Comparison of ENCODE assay signal across 10 mouse cellular contexts in the genomic region with DNA sequence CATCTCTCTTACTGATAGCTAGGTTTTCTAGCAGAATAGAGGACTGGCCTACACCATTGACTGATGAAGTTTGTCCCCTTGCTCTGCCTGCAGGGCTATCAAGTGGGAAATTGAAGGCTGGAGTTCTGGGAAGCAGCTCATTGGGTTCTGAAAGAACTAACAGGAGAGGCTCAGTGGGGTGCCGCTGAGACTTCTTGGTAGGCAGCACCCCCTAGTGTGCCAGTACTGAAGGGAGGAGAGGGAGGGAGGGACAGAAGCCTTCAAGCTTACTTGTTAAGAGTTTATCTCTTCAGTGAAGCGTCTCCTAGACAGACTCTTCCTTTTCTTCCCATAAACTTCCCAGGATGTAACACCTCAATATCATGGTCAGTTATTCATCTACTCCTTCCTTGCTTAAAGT. TPM values are rescaled to one million over a fixed set of nuclear protein-coding genes. Genes with fewer than 3 reads are reported as not detected.
DNase-seq lines count a peak whose midpoint lies in the region; ATAC-seq and TF ChIP-seq lines count a peak whose summit lies in the region.
"Had no signal": no experiment of that assay in that cellular context is flagged by ENCODE, and none has a peak within 500 bp of the region (broad histone marks: within the 10 kb centered on the region; RNA-seq: fewer than 3 reads in every experiment).

No protein-coding gene starts in this region.

- in situ Hi-C loops in CH12.LX (cut with MboI; ENCODE audit: low pct_ligation_motif_present, low pct_unique_long_range_greater_than_20kb, low sequenced_read_pairs): no loop called here

- H3K36me3 ChIP-seq in intestine, embryonic 15.5 days: no peaks in the 10 kb centered on the region
- no peaks in the 10 kb centered on the region for H3K36me3 ChIP-seq in intestine, embryonic 16.5 days (ENCODE audit: control insufficient read depth, insufficient read depth, low read length)
- no peaks in the 10 kb centered on the region for H3K36me3 ChIP-seq in CH12.LX (replicated peaks in 1 of 2; ENCODE audit: control insufficient read depth in 1 of 2, insufficient read depth in 1 of 2, low read length in 1 of 2)
- no peaks in the 10 kb centered on the region for H3K36me3 ChIP-seq in midbrain, embryonic 15.5 days (replicated peaks)
- H3K36me3 ChIP-seq: embryonic facial prominence, embryonic 15.5 days; limb, embryonic 15.5 days had no signal

- no peak overlapping the region for H3K4me3 ChIP-seq in intestine, embryonic 15.5 days (replicated peaks)
- no peak overlapping the region for H3K4me3 ChIP-seq in intestine, embryonic 16.5 days (ENCODE audit: low read length)
- no peak overlapping the region for H3K4me3 ChIP-seq in CH12.LX (replicated peaks in 1 of 3; ENCODE audit: low read depth in 2 of 3, low read length in 2 of 3, poor library complexity in 1 of 3)
- no peak overlapping the region for H3K4me3 ChIP-seq in midbrain, embryonic 15.5 days
- H3K4me3 ChIP-seq: embryonic facial prominence, embryonic 15.5 days; limb, embryonic 15.5 days had no signal

- dilution Hi-C loops in CH12.LX (cut with MboI; ENCODE audit: extremely low pct_ligation_motif_present, extremely low pct_unique_long_range_greater_than_20kb, low sequenced_read_pairs): no loop called here

- ATAC-seq in intestine, embryonic 15.5 days: 0 out of 2 replicates have a peak, but pooled peaks have one; percentile 49
- no peak for ATAC-seq in intestine, embryonic 16.5 days
- peak; percentile 86 for ATAC-seq in common myeloid progenitor, adult 5-6 weeks (replicated peaks; ENCODE audit: low read depth, poor library complexity, severe bottlenecking)
- no peak for ATAC-seq in midbrain, embryonic 15.5 days (replicated peaks)

- TF ChIP-seq CTCF in CH12.LX (conservative IDR thresholded peaks at IDR 0.05 in 1 of 2, IDR thresholded peaks at IDR 0.05 in 1 of 2; ENCODE audit: low read depth in 2 of 2, low read length in 2 of 2): peak; percentile 26 to 80; a peak in 3 of 4 replicates

- peak; percentile 84 for TF ChIP-seq RAD21 in CH12.LX (IDR thresholded peaks at IDR 0.05; ENCODE audit: low read depth, low read length)

- no peaks in the 10 kb centered on the region for H3K9me3 ChIP-seq in intestine, embryonic 15.5 days
- no peaks in the 10 kb centered on the region for H3K9me3 ChIP-seq in intestine, embryonic 16.5 days (ENCODE audit: control insufficient read depth, low read length)
- H3K9me3 ChIP-seq in CH12.LX (replicated peaks; ENCODE audit: low read length): no peaks in the 10 kb centered on the region
- no peaks in the 10 kb centered on the region for H3K9me3 ChIP-seq in midbrain, embryonic 15.5 days
- H3K9me3 ChIP-seq: embryonic facial prominence, embryonic 15.5 days; limb, embryonic 15.5 days had no signal

- no peak for TF ChIP-seq POLR2A in CH12.LX (IDR thresholded peaks at IDR 0.05; ENCODE audit: low read depth, low read length)

- no peak overlapping the region for H3K9ac ChIP-seq in intestine, embryonic 15.5 days
- H3K9ac ChIP-seq in intestine, embryonic 16.5 days (ENCODE audit: low read depth, low read length): no peak overlapping the region
- H3K9ac ChIP-seq in CH12.LX (ENCODE audit: insufficient read depth, low read depth): no peak overlapping the region
- no peak overlapping the region for H3K9ac ChIP-seq in midbrain, embryonic 15.5 days
- H3K9ac ChIP-seq: embryonic facial prominence, embryonic 15.5 days; limb, embryonic 15.5 days had no signal

- WGBS in intestine, embryonic 15.5 days: 30% methylated on average over 2 of the region's 2 CpGs
- 33% methylated on average over 2 of the region's 2 CpGs for WGBS in intestine, embryonic 16.5 days
- 25% methylated on average over 2 of the region's 2 CpGs for WGBS in midbrain, embryonic 15.5 days

- DNase-seq in 416B (ENCODE audit: low read depth) (peak; percentile 63), CH12.LX (ENCODE audit: extremely low read depth) (peak; percentile 34)
- peak; percentile 61 to 76 for DNase-seq in layer of hippocampus, postnatal 10 days (ENCODE audit: low spot score in 2 of 2)
- peak; percentile 59 to 81 for DNase-seq in right cerebral cortex, postnatal 10 days (ENCODE audit: low spot score in 2 of 2)

- H3K27me3 ChIP-seq in intestine, embryonic 15.5 days (replicated peaks): no peaks in the 10 kb centered on the region
- H3K27me3 ChIP-seq in intestine, embryonic 16.5 days (replicated peaks; ENCODE audit: control insufficient read depth, insufficient read depth, low read length): no peaks in the 10 kb centered on the region
- no peaks in the 10 kb centered on the region for H3K27me3 ChIP-seq in CH12.LX (replicated peaks)
- no peaks in the 10 kb centered on the region for H3K27me3 ChIP-seq in midbrain, embryonic 15.5 days (replicated peaks)
- H3K27me3 ChIP-seq: embryonic facial prominence, embryonic 15.5 days; limb, embryonic 15.5 days had no signal

- no peak overlapping the region for H3K4me2 ChIP-seq in intestine, embryonic 15.5 days (replicated peaks)
- H3K4me2 ChIP-seq in intestine, embryonic 16.5 days (ENCODE audit: low read depth, low read length): no peak overlapping the region
- no peak overlapping the region for H3K4me2 ChIP-seq in CH12.LX (ENCODE audit: insufficient read depth, low read depth, poor library complexity, severe bottlenecking)
- no peak overlapping the region for H3K4me2 ChIP-seq in midbrain, embryonic 15.5 days
- H3K4me2 ChIP-seq: embryonic facial prominence, embryonic 15.5 days; limb, embryonic 15.5 days had no signal

- H3K27ac ChIP-seq in intestine, embryonic 15.5 days: no peak overlapping the region
- no peak overlapping the region for H3K27ac ChIP-seq in intestine, embryonic 16.5 days (ENCODE audit: low read length)
- H3K27ac ChIP-seq in CH12.LX (ENCODE audit: insufficient read depth, low read depth): no peak overlapping the region
- no peak overlapping the region for H3K27ac ChIP-seq in midbrain, embryonic 15.5 days
- H3K27ac ChIP-seq: embryonic facial prominence, embryonic 15.5 days; limb, embryonic 15.5 days had no signal

- no peak for TF ChIP-seq EP300 in CH12.LX (IDR thresholded peaks at IDR 0.05; ENCODE audit: low read length)

- no peaks in the 10 kb centered on the region for H3K4me1 ChIP-seq in intestine, embryonic 15.5 days (replicated peaks)
- no peaks in the 10 kb centered on the region; the same call in 1 of the 2 replicates for H3K4me1 ChIP-seq in intestine, embryonic 16.5 days (ENCODE audit: control insufficient read depth, insufficient read depth, low read length)
- H3K4me1 ChIP-seq in CH12.LX (ENCODE audit: control insufficient read depth in 1 of 2, insufficient read depth in 2 of 2): no peaks in the 10 kb centered on the region
- H3K4me1 ChIP-seq in midbrain, embryonic 15.5 days: no peaks in the 10 kb centered on the region
- H3K4me1 ChIP-seq: embryonic facial prominence, embryonic 15.5 days; limb, embryonic 15.5 days had no signal

- no peaks in the 10 kb centered on the region for H3K79me2 ChIP-seq in CH12.LX (replicated peaks; ENCODE audit: control insufficient read depth, extremely low read depth, insufficient read depth, poor library complexity, severe bottlenecking)

TF ChIP-seq in CH12.LX, 34 proteins besides CTCF, POLR2A, EP300 and RAD21:
- TF ChIP-seq MAZ (IDR thresholded peaks at IDR 0.05; ENCODE audit: low read depth, low read length) (peak; percentile 38; the same call in 1 of the 2 replicates), MAX (IDR thresholded peaks at IDR 0.05; ENCODE audit: low read length) (no peak), SMC3 (IDR thresholded peaks at IDR 0.05; ENCODE audit: low read depth, low read length) (peak; percentile 72), CHD2 (IDR thresholded peaks at IDR 0.05; ENCODE audit: low read length) (no peak), ELF1 (IDR thresholded peaks at IDR 0.05; ENCODE audit: low read depth, low read length) (no peak), NRF1 (IDR thresholded peaks at IDR 0.05; ENCODE audit: low read depth, low read length) (no peak), RCOR1 (conservative IDR thresholded peaks at IDR 0.05; ENCODE audit: low read depth, low read length) (no peak), NELFE (IDR thresholded peaks at IDR 0.05; ENCODE audit: low read depth, low read length) (no peak), KAT2A (IDR thresholded peaks at IDR 0.05; ENCODE audit: insufficient replicate concordance, low read length) (no peak)

RNA-seq across cellular contexts. Expression of a gene that starts 52.8 kb away (rescaled TPM):
- 18.9 and 23.9 TPM in 2 replicates for polyA plus RNA-seq in intestine, embryonic 15.5 days (2015; fragmentation: Nextera tagmentation; extraction: Ambion mirVana)
- 22.3 and 22.8 TPM in 2 replicates for polyA plus RNA-seq in intestine, embryonic 16.5 days (2015; fragmentation: Nextera tagmentation; extraction: Ambion mirVana)
- 35.9 and 46.0 TPM in 2 replicates for total RNA-seq in CH12.LX (2012; rRNA removed)
- 23.3 and 25.0 TPM in 2 replicates for total RNA-seq in CH12.LX (2014; rRNA removed)
- 8.8 and 13.0 TPM in 2 replicates for polyA plus RNA-seq in CH12.LX (2012; ENCODE audit: insufficient read length, low read depth)
- total RNA-seq in common myeloid progenitor, adult 5-6 weeks (2017): 53.5 and 60.9 TPM in 2 replicates
- 10 to 100 TPM; 66.9 to 67.1 TPM for total RNA-seq in layer of hippocampus, postnatal 10 days (2021)
- polyA plus RNA-seq in midbrain, embryonic 15.5 days (2015; fragmentation: Nextera tagmentation; extraction: Ambion mirVana): 36.8 and 43.0 TPM in 2 replicates

Comparison
In these comparisons a context has a peak if more than half of its experiments do, and no peak if none do; other contexts are left out.
1. ATAC-seq: peak in intestine, embryonic 15.5 days (single experiment) and common myeloid progenitor, adult 5-6 weeks (single experiment); none in intestine, embryonic 16.5 days (single experiment) and midbrain, embryonic 15.5 days (single experiment).
2. Peak in every context shown above with its lines, with median percentiles within 50 percentile points of each other: DNase-seq.